ENCODE assay signal across 10 mouse cellular contexts in the genomic region with DNA sequence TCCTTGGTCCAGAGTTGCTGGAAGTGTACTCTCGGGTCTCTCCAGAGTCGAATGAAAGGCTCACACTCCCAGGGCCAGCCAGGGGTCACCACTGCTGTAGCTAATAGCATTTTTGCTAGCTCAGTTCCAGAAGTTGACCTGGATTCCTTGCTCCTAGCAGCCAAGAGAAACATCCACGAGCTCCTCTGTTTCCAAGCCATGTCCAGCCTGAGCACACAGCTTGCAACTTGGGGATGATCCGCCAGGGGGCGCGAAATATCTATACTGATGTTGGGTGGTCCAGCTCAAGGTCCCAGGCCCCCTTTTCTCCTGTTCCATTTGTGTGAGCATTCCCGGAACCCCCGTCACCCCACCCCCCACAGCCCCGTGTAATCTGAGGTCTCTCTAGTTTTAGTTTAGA. TPM values are rescaled to one million over a fixed set of nuclear protein-coding genes. Genes with fewer than 3 reads are reported as not detected.
DNase-seq lines count a peak whose midpoint lies in the region; ATAC-seq and TF ChIP-seq lines count a peak whose summit lies in the region.
"Had no signal": no experiment of that assay in that cellular context is flagged by ENCODE, and none has a peak within 500 bp of the region (broad histone marks: within the 10 kb centered on the region; RNA-seq: fewer than 3 reads in every experiment).

No protein-coding gene starts in this region.

- no peak for TF ChIP-seq POLR2A in cerebellum, adult 2 months (IDR thresholded peaks at IDR 0.05; ENCODE audit: borderline replicate concordance, insufficient read depth, low read length)

- H3K4me1 ChIP-seq in cerebellum, adult 2 months (ENCODE audit: control insufficient read depth, insufficient read depth, low read length), result peaks cover under 1% of the 10 kb centered on the region; the same call in 1 of the 2 replicates
- peaks cover 17% of the 10 kb centered on the region for H3K4me1 ChIP-seq in kidney, embryonic 15.5 days
- H3K4me1 ChIP-seq in midbrain, embryonic 10.5 days, result peaks cover 18% of the 10 kb centered on the region

- 21% methylated on average over 9 of the region's 9 CpGs for WGBS in cerebellum, adult 2 months
- 34% methylated on average over 9 of the region's 9 CpGs for WGBS in kidney, embryonic 15.5 days
- 36% methylated on average over 9 of the region's 9 CpGs for WGBS in midbrain, embryonic 10.5 days

- H3K27ac ChIP-seq in cerebellum, adult 2 months (ENCODE audit: insufficient read depth, low read length), result no peak overlapping the region
- H3K27ac ChIP-seq in kidney, embryonic 15.5 days, result peak overlapping the region; percentile 65
- H3K27ac ChIP-seq in midbrain, embryonic 10.5 days (replicated peaks), result no peak overlapping the region

- H3K27me3 ChIP-seq in cerebellum, adult 2 months (ENCODE audit: control insufficient read depth, insufficient read depth, low read length), result no peaks in the 10 kb centered on the region
- no peaks in the 10 kb centered on the region for H3K27me3 ChIP-seq in kidney, embryonic 15.5 days
- H3K27me3 ChIP-seq in midbrain, embryonic 10.5 days (ENCODE audit: low read depth, poor library complexity, severe bottlenecking), result no peaks in the 10 kb centered on the region
- H3K27me3 ChIP-seq: Patski had no signal

- TF ChIP-seq CTCF in cerebellum, adult 2 months (IDR thresholded peaks at IDR 0.05; ENCODE audit: borderline replicate concordance, insufficient read depth, low read depth, low read length), result peak; percentile 56; the same call in 1 of the 2 replicates

- H3K9me3 ChIP-seq in kidney, embryonic 15.5 days (replicated peaks), result no peaks in the 10 kb centered on the region
- H3K9me3 ChIP-seq in midbrain, embryonic 10.5 days (replicated peaks), result no peaks in the 10 kb centered on the region

- DNase-seq in cerebellum, adult 2 months, result peak; percentile 29 to 59
- DNase-seq in cerebellum, adult 11 months, result no peak
- DNase-seq in right cerebral cortex, postnatal 10 days (ENCODE audit: low spot score in 2 of 2), result peak; percentile 61 to 75
- no peak for DNase-seq in right cerebral cortex, postnatal 36 days (ENCODE audit: low spot score in 2 of 2)
- peak; percentile 85 for DNase-seq in embryo, embryonic 10.5 days (ENCODE audit: low spot score)
- DNase-seq in midbrain, embryonic 10.5 days (ENCODE audit: low spot score), result peak; percentile 76

- no peak for ATAC-seq in kidney, embryonic 15.5 days (replicated peaks; ENCODE audit: low FRiP score)
- no peak for ATAC-seq in granulocyte monocyte progenitor cell, adult 5-6 weeks (replicated peaks; ENCODE audit: poor library complexity, severe bottlenecking)
- ATAC-seq: Patski had no signal

- no peak overlapping the region for H3K9ac ChIP-seq in kidney, embryonic 15.5 days

- no peaks in the 10 kb centered on the region for H3K36me3 ChIP-seq in kidney, embryonic 15.5 days
- H3K36me3 ChIP-seq in midbrain, embryonic 10.5 days, result no peaks in the 10 kb centered on the region

- no peak overlapping the region for H3K4me2 ChIP-seq in kidney, embryonic 15.5 days

- no peak overlapping the region for H3K4me3 ChIP-seq in cerebellum, adult 2 months (replicated peaks; ENCODE audit: insufficient read depth, low read depth, low read length)
- H3K4me3 ChIP-seq in kidney, embryonic 15.5 days (replicated peaks), result no peak overlapping the region
- H3K4me3 ChIP-seq in midbrain, embryonic 10.5 days, result no peak overlapping the region

RNA-seq across cellular contexts. Expression of gene Zfp628, which starts 3.5 kb away (rescaled TPM):
- polyA plus RNA-seq in cerebellum, adult 2 months (2012; rRNA removed), result 9.8 and 10.4 TPM in 2 replicates
- polyA plus RNA-seq in kidney, embryonic 15.5 days (2015; fragmentation: Nextera tagmentation; extraction: Ambion mirVana), result 4.0 and 4.1 TPM in 2 replicates
- 4.3 and 4.7 TPM in 2 replicates for polyA plus RNA-seq in midbrain, embryonic 10.5 days (2016; fragmentation: Nextera tagmentation; extraction: Ambion mirVana)
- total RNA-seq in granulocyte monocyte progenitor cell, adult 5-6 weeks (2014; fragmentation: Nextera tagmentation), result 4.6 and 7.7 TPM in 2 replicates
- total RNA-seq in granulocyte monocyte progenitor cell, adult 5-6 weeks (2017), result 1.0 and 1.2 TPM in 2 replicates

RNA-seq across cellular contexts. Expression of gene Gm36210, which starts 5.2 kb away (rescaled TPM):
- 0.59 and 0.61 TPM in 2 replicates for polyA plus RNA-seq in cerebellum, adult 2 months (2012; rRNA removed)
- not detected in 2 replicates for polyA plus RNA-seq in kidney, embryonic 15.5 days (2015; fragmentation: Nextera tagmentation; extraction: Ambion mirVana)
- 0.20 TPM in 1 of 2 replicates, not detected in the other for polyA plus RNA-seq in midbrain, embryonic 10.5 days (2016; fragmentation: Nextera tagmentation; extraction: Ambion mirVana)
- not detected in 2 replicates for total RNA-seq in granulocyte monocyte progenitor cell, adult 5-6 weeks (2014; fragmentation: Nextera tagmentation)
- not detected in 2 replicates for total RNA-seq in granulocyte monocyte progenitor cell, adult 5-6 weeks (2017)
- polyA plus RNA-seq: gonadal fat pad, adult 2 months; Patski had no signal

RNA-seq across cellular contexts. Expression of gene Nat14, which starts 10.3 kb away (rescaled TPM):
- polyA plus RNA-seq in cerebellum, adult 2 months (2012; rRNA removed), result 33.5 and 37.5 TPM in 2 replicates
- polyA plus RNA-seq in kidney, embryonic 15.5 days (2015; fragmentation: Nextera tagmentation; extraction: Ambion mirVana), result 4.2 and 5.3 TPM in 2 replicates
- 10.4 and 11.6 TPM in 2 replicates for polyA plus RNA-seq in midbrain, embryonic 10.5 days (2016; fragmentation: Nextera tagmentation; extraction: Ambion mirVana)
- 1.4 TPM in 1 of 2 replicates, not detected in the other for total RNA-seq in granulocyte monocyte progenitor cell, adult 5-6 weeks (2014; fragmentation: Nextera tagmentation)
- not detected in 2 replicates for total RNA-seq in granulocyte monocyte progenitor cell, adult 5-6 weeks (2017)

RNA-seq across cellular contexts. Expression of gene Ssc5d, which starts 14.0 kb away (rescaled TPM):
- polyA plus RNA-seq in cerebellum, adult 2 months (2012; rRNA removed), result 1.9 TPM in 2 replicates
- polyA plus RNA-seq in kidney, embryonic 15.5 days (2015; fragmentation: Nextera tagmentation; extraction: Ambion mirVana), result 1.9 and 2.7 TPM in 2 replicates
- polyA plus RNA-seq in midbrain, embryonic 10.5 days (2016; fragmentation: Nextera tagmentation; extraction: Ambion mirVana), result 1.6 and 1.9 TPM in 2 replicates
- total RNA-seq in granulocyte monocyte progenitor cell, adult 5-6 weeks (2014; fragmentation: Nextera tagmentation), result not detected in 2 replicates
- 0.05 TPM in 1 of 2 replicates, not detected in the other for total RNA-seq in granulocyte monocyte progenitor cell, adult 5-6 weeks (2017)

RNA-seq across cellular contexts. Expression of gene Isoc2a, which starts 34.6 kb away (rescaled TPM):
- 17.4 and 17.7 TPM in 2 replicates for polyA plus RNA-seq in cerebellum, adult 2 months (2012; rRNA removed)
- polyA plus RNA-seq in kidney, embryonic 15.5 days (2015; fragmentation: Nextera tagmentation; extraction: Ambion mirVana), result 0.93 and 1.2 TPM in 2 replicates
- 0.64 and 0.70 TPM in 2 replicates for polyA plus RNA-seq in midbrain, embryonic 10.5 days (2016; fragmentation: Nextera tagmentation; extraction: Ambion mirVana)
- 5.3 and 7.9 TPM in 2 replicates for total RNA-seq in granulocyte monocyte progenitor cell, adult 5-6 weeks (2014; fragmentation: Nextera tagmentation)
- 7.9 and 10.7 TPM in 2 replicates for total RNA-seq in granulocyte monocyte progenitor cell, adult 5-6 weeks (2017)

Comparison
In these comparisons a context has a peak if more than half of its experiments do, and no peak if none do; other contexts are left out.
1. DNase-seq: peak in cerebellum, adult 2 months (2 of 2), right cerebral cortex, postnatal 10 days (2 of 2), embryo, embryonic 10.5 days (single experiment) and midbrain, embryonic 10.5 days (single experiment); none in cerebellum, adult 11 months (single experiment) and right cerebral cortex, postnatal 36 days (0 of 2).